Mouse (Mus musculus) lung, adult 2 months (tissue): Measurements from ENCODE around the gene Srgap2. TPM values are rescaled to one million over a fixed set of nuclear protein-coding genes. Genes with fewer than 3 reads are reported as not detected.
"Not testable (repeated sequence)": the region's sequence is repeated elsewhere in the genome, so short reads cannot be mapped to it uniquely, and the experiment has no call there.

Source experiments
- DNase-seq: peaks from one replicate; pipeline ENCODE4 v3.0.0; 2022
- H3K4me1 ChIP-seq: fragments of 200-500 bp; 2 replicates; pipeline ENCODE4 v1.6.1; 2011; ENCODE audit warnings: low read length; ENCODE audit not compliant: control insufficient read depth, insufficient read depth
- H3K4me3 ChIP-seq: fragments of 200-500 bp; replicated peaks from 2 replicates; pipeline ENCODE3; 2011; ENCODE audit warnings: low read depth, mild to moderate bottlenecking, control low read depth, low read length; ENCODE audit errors: extremely low read depth
- CTCF ChIP-seq: fragments of 200-500 bp; IDR thresholded peaks from 2 replicates; pipeline ENCODE4 v1.5.1; 2011; ENCODE audit warnings: mild to moderate bottlenecking, low read length, control low read depth; ENCODE audit not compliant: insufficient read depth
- POLR2A ChIP-seq: fragments of 200-500 bp; IDR thresholded peaks from 2 replicates; pipeline ENCODE4 v1.6.1; 2011; ENCODE audit warnings: low read depth, mild to moderate bottlenecking, control low read depth, low read length, borderline replicate concordance; ENCODE audit errors: extremely low read depth
- WGBS: fragments of 180-500 bp; shearing (Covaris S2); methylation state at CpG from one replicate; pipeline ENCODE4 v1.1.7; 2018; 5-methylcytosine and 5-hydroxymethylcytosine counted together
- polyA plus RNA-seq: library from polyadenylated mRNA; depleted of rRNA; stranded (reverse); fragments of >200 nt; gene quantifications from 2 replicates; pipeline ENCODE4 v1.2.3, GENCODE M21; 2012

Srgap2 gene
- polyA plus RNA-seq, 1 experiment, result 34.8 TPM

GRCm38 (mm10) chr1:131269797-131270578 is 257.2 kb downstream of the Srgap2 start:
- TF ChIP-seq CTCF, result peak; percentile 76
- TF ChIP-seq POLR2A, result no peak
- WGBS, result 39% methylated on average over 22 of the region's 22 CpGs
- H3K4me1 ChIP-seq, result no peaks in the 10 kb centered on the region
- no peak overlapping the region for H3K4me3 ChIP-seq
- peak; percentile 68 for DNase-seq

DNA sequence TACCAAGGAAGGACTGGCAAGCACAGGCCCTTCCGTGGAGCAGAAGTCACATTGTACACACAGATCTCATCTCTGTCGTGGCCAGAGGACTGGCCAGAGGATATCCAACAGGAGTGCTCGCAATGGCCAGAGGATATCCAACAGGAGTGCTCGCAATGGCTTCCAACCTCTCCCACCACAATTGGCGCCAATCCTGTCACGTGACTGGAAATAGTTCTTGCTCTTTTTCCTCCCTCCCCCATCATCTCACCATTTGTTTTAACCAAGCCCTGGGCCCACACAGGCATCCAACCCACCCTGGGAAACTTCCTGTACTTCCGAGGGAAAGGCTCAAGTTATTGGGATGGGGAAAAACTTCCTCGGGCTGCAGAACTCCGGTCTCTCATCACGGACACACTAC is 258.4 kb downstream of the Srgap2 start:
- TF ChIP-seq CTCF (no peak), POLR2A (no peak)
- 77% methylated on average over 10 of the region's 10 CpGs for WGBS
- no peaks in the 10 kb centered on the region for H3K4me1 ChIP-seq
- no peak for DNase-seq
- H3K4me3 ChIP-seq, result no peak overlapping the region

- no peak overlapping the region for H3K4me3 ChIP-seq
- 66% methylated on average over 12 of the region's 12 CpGs for WGBS
- DNase-seq, result no peak
- TF ChIP-seq CTCF, result no peak
- TF ChIP-seq POLR2A, result no peak
- H3K4me1 ChIP-seq, result no peaks in the 10 kb centered on the region
Measured at GRCm38 (mm10) chr1:131263905-131264304, 263.2 kb downstream of the Srgap2 start.

DNA sequence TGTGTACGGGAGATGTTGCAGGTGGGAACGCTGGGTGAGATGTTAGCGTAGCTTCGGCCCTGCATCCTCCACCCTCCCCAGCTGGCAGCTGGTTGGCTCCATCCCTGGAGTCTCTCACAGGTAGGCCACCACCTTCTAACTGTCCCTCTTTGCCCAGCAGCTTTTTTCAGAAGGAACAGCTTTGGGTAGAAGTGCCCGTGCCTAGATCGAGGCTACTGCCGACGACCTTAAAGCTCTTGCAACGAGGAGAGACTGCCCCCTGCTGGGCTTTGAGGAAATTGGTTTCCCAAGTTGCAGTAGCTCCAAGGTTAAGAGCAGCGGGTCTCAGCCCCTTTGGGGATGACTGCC is 266.9 kb downstream of the Srgap2 start:
- TF ChIP-seq CTCF (peak; percentile 87), POLR2A (no peak)
- H3K4me3 ChIP-seq, result no peak overlapping the region
- DNase-seq, result peak; percentile 70
- no peaks in the 10 kb centered on the region for H3K4me1 ChIP-seq
- 35% methylated on average over 10 of the region's 10 CpGs for WGBS

DNA sequence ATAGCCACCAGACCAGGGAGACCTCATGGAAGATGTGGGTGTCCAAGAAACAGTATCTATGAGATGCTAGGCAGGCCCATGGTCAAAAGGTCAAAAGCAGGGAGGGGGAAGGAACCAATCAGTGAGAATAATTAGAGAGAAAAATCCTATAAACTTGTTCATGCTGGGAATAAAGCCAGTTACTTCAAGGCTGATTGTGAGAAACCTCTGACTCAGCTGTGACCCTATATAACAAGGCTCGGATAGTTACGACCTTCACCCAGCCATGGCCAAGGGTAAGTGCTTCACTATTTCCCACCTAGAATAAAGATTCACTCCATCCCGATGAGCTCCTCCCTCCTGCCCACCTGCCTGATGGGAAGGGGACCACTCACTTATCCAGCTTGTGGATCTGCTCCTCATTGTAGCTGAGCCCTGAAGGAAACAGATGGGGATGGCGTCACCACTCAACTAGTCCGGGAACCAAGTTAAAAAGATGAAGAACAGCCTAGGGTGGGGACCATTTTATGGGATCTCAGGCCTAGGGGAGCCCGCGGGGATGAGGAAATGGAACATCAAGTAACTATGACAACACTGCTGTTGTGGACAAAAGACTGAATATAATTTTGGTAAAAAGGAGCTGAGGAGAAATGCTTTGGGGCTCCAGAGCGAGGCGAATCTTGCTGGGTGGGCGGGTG is 267.4 kb downstream of the Srgap2 start:
- Histone ChIP-seq H3K4me1 (no peaks in the 10 kb centered on the region), H3K4me3 (no peak overlapping the region)
- WGBS, result 77% methylated on average over 10 of the region's 10 CpGs
- no peak for DNase-seq
- no peak for TF ChIP-seq CTCF
- TF ChIP-seq POLR2A, result no peak

- 78% methylated on average over 6 of the region's 6 CpGs for WGBS
- Histone ChIP-seq H3K4me3 (no peak overlapping the region), H3K4me1 (no peaks in the 10 kb centered on the region)
- no peak for DNase-seq
- TF ChIP-seq CTCF, result no peak
- no peak for TF ChIP-seq POLR2A
Measured at GRCm38 (mm10) chr1:131257288-131257687, 269.9 kb downstream of the Srgap2 start.

GRCm38 (mm10) chr1:131252516-131253250 is 274.5 kb downstream of the Srgap2 start:
- DNase-seq, H3K4me1 ChIP-seq, H3K4me3 ChIP-seq: not testable (repeated sequence)
- WGBS, result 57% methylated on average over 7 of the region's 7 CpGs

GRCm38 (mm10) chr1:131246433-131247395 is 280.4 kb downstream of the Srgap2 start:
- peaks cover 6% of the 10 kb centered on the region; the same call in 1 of the 2 replicates for H3K4me1 ChIP-seq
- WGBS, result 5% methylated on average over 7 of the region's 7 CpGs
- no peak overlapping the region for H3K4me3 ChIP-seq
- TF ChIP-seq CTCF (peak; percentile 49; the same call in 1 of the 2 replicates), POLR2A (no peak)
- peak; percentile 36 for DNase-seq

DNA sequence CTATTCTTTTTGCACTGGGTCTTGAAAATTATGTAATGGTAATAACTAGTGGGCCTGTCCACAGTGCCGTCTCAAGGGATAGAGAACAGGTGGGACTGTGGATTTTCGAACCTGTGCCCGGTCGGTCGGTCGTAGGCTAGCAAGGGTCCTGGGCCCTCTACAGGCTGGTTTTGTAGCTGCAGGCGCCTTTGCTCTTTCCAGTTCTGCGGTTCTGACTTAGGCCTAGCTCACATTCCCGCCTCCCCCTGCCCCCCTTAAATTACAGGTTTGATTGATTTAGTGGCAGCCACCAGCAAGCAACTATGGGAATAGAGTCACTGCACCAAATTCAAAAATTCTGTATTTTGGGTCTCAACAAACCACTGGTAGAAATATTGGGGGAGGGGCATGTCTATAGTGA is 281.2 kb downstream of the Srgap2 start:
- peaks cover 6% of the 10 kb centered on the region; the same call in 1 of the 2 replicates for H3K4me1 ChIP-seq
- TF ChIP-seq POLR2A, result no peak
- TF ChIP-seq CTCF, result peak; percentile 60
- peak overlapping the region; percentile 12 for H3K4me3 ChIP-seq
- 6% methylated on average over 9 of the region's 9 CpGs for WGBS
- peak; percentile 45 for DNase-seq
